Mouse (Mus musculus) heart, embryonic 16.5 days (tissue): ENCODE data around the gene Cby3. TPM values are rescaled to one million over a fixed set of nuclear protein-coding genes. Genes with fewer than 3 reads are reported as not detected.

ENCODE experiments used
- ATAC-seq: fragments of 200-750 bp; cut with Nextera tagmentation; replicated peaks from 2 replicates; pipeline ENCODE4 v1.8.0; 2017; ENCODE audit warnings: moderate number of reproducible peaks; ENCODE audit not compliant: insufficient read depth, low FRiP score; ENCODE audit errors: extremely low read depth
- H3K27ac ChIP-seq: fragments of 300-500 bp; sonication (generic); 2 replicates; pipeline ENCODE4 v1.5.1; 2014; ENCODE audit warnings: mild to moderate bottlenecking, low read length, control low read depth, moderate library complexity
- H3K27me3 ChIP-seq: fragments of 300-500 bp; sonication (generic); 2 replicates; pipeline ENCODE4 v1.6.1; 2014; ENCODE audit warnings: low read length, mixed read lengths; ENCODE audit not compliant: control insufficient read depth, insufficient read depth
- H3K36me3 ChIP-seq: fragments of 300-500 bp; sonication (generic); 2 replicates; pipeline ENCODE4 v1.6.1; 2014; ENCODE audit not compliant: control insufficient read depth, insufficient read depth
- H3K4me1 ChIP-seq: fragments of 300-500 bp; sonication (generic); 2 replicates; pipeline ENCODE4 v1.6.1; 2014; ENCODE audit warnings: low read length, mixed read lengths; ENCODE audit not compliant: control insufficient read depth, insufficient read depth
- H3K4me2 ChIP-seq: fragments of 300-500 bp; sonication (generic); 2 replicates; pipeline ENCODE4 v1.6.1; 2014; ENCODE audit warnings: low read depth, mild to moderate bottlenecking, control low read depth, low read length
- H3K4me3 ChIP-seq: fragments of 300-500 bp; sonication (generic); 2 replicates; pipeline ENCODE4 v1.5.1; 2014; ENCODE audit warnings: mild to moderate bottlenecking, control low read depth, low read length
- H3K9ac ChIP-seq: fragments of 300-500 bp; sonication (generic); 2 replicates; pipeline ENCODE4 v1.6.1; 2014; ENCODE audit warnings: low read length, control low read depth
- H3K9me3 ChIP-seq: fragments of 300-500 bp; sonication (generic); replicated peaks from 2 replicates; pipeline ENCODE4 v1.6.1; 2016; ENCODE audit warnings: low read length; ENCODE audit not compliant: control insufficient read depth
- WGBS: fragments of 180-500 bp; shearing (Covaris S2); extraction: QIAGEN DNeasy Blood & Tissue Kit; methylation state at CpG from one replicate; pipeline ENCODE4 v1.1.7; 2014; 5-methylcytosine and 5-hydroxymethylcytosine counted together
- polyA plus RNA-seq: library from polyadenylated mRNA; unstranded; fragments of >200 nt; fragmentation: Nextera tagmentation; extraction: Ambion mirVana; gene quantifications from 2 replicates; pipeline ENCODE4 v1.2.1, GENCODE M21; 2015

Cby3 gene
- polyA plus RNA-seq, 1 experiment from 2014 or later: not detected

DNA sequence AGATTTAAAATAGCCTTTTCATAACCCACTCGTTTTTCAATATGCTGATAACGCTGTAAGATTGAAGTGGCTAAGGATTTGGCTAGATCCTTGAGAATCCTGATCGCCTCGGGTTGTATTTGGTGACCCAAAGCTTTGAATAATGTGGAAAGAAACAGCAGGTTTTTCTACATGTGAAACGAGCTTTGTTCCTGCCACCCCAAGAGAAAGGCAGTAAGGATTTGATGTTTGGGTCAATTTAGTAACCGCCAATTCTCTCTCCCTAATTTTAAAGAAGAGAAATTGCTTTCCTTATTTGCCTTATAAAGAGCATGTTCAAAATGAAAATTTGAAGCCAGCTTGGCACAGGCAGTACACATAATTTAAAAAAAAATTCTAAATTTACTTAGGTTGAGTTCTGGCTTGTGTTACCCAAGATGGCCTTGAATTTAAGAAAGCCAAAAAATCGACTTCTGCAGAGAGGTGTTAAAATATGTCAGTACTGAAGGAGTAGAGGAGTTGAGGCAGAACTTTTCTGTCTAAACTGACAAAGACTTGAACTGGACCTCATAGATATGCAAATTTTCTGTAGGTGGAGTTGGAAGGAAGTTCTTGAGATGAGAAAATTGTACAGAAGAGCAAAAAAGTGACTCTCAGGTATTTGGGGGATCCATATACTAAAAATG lies 27.8 kb upstream of the Cby3 start:
- peak overlapping the region; percentile 98 for H3K4me3 ChIP-seq
- no peaks in the 10 kb centered on the region for H3K9me3 ChIP-seq
- no peaks in the 10 kb centered on the region for H3K27me3 ChIP-seq
- H3K4me2 ChIP-seq: peak overlapping the region; percentile 86
- H3K36me3 ChIP-seq: no peaks in the 10 kb centered on the region
- H3K9ac ChIP-seq: peak overlapping the region; percentile 91
- H3K27ac ChIP-seq: peak overlapping the region; percentile 94
- ATAC-seq: no peak
- H3K4me1 ChIP-seq: peaks cover 31% of the 10 kb centered on the region
- 5% methylated on average over 7 of the region's 7 CpGs for WGBS

DNA sequence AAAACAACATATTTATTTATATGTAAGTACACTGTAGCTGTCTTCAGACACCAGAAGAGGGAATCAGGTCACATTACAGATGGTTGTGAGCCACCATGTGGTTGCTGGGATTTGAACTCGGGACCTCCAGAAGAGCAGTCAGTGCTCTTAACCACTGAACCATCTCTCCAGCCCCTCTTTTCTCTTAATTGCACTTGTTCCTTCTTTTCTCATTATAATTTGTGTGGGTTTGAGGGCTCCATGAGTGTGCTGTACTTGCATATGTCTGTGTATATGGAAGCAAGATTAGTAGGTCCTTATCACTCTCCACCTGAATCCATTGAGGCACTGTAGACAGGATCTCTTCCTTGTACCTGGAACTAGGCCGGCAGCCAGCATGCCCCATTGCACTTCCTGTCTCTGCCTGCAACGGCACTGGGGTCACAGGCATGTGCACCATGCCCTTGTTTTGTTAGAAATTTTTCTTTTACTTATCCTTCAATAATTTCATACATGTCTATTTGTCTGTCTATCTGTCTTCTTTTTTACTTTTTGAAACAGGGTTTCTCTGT lies 26.1 kb upstream of the Cby3 start:
- 80% methylated on average over 3 of the region's 3 CpGs for WGBS
- Histone ChIP-seq H3K4me3 (no peak overlapping the region), H3K9me3 (no peaks in the 10 kb centered on the region)

DNA sequence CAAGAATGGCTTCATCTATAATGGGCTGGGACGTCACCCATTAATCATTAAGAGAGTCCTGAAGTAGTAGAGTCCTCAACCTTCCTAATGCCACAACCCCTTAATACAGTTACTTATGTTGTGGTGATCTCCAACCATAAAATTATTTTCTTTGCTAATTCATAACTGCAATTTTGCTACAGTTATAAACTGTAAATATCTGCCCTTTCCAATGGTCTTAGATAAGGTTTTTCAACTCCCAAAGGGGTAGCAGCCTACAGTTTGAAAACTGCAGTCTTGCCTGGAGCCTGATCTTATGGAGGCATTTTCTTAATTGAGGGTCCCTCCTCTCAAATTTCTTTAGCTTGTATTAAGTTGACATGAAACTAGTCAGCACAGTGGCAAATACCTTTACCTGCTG lies 24.9 kb upstream of the Cby3 start:
- H3K36me3 ChIP-seq: no peaks in the 10 kb centered on the region
- no peaks in the 10 kb centered on the region for H3K9me3 ChIP-seq
- ATAC-seq: no peak
- H3K4me1 ChIP-seq: peaks cover 7% of the 10 kb centered on the region
- no peaks in the 10 kb centered on the region for H3K27me3 ChIP-seq
- no peak overlapping the region for H3K9ac ChIP-seq
- H3K4me3 ChIP-seq: no peak overlapping the region
- WGBS: 94% methylated on average over 1 of the region's 1 CpGs
- H3K4me2 ChIP-seq: no peak overlapping the region
- H3K27ac ChIP-seq: no peak overlapping the region

More for the DNA sequence above, 26.1 kb upstream of the Cby3 start:
- Histone ChIP-seq H3K36me3 (no peaks in the 10 kb centered on the region), H3K9ac (no peak overlapping the region), H3K4me2 (no peak overlapping the region), H3K27ac (no peak overlapping the region), H3K4me1 (peaks cover 17% of the 10 kb centered on the region), H3K27me3 (no peaks in the 10 kb centered on the region)
- ATAC-seq: no peak

DNA sequence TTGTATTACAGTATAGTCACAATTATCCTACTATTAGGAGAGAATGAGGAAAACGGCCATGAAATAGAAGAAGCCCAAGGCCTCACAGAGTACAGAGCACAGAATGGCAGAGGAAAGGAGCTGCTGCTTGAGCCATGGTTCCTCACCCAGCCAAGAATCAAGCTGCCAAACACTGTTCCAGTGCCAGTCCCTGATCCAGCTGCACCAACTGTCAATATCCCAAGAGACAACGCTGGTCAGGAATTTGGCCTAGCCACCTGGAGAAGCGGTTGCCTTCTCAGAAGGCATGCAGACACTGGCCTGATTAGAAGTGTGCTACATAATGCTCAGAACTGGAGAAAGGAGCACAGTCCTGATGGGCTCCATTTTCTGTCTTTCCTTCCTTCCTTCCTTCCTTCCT lies 21.1 kb upstream of the Cby3 start:
- no peaks in the 10 kb centered on the region for H3K27me3 ChIP-seq
- H3K27ac ChIP-seq: no peak overlapping the region
- 72% methylated on average over 3 of the region's 3 CpGs for WGBS
- H3K36me3 ChIP-seq: no peaks in the 10 kb centered on the region
- H3K4me3 ChIP-seq: no peak overlapping the region
- ATAC-seq: no peak
- H3K4me2 ChIP-seq: no peak overlapping the region
- H3K9ac ChIP-seq: no peak overlapping the region
- no peaks in the 10 kb centered on the region for H3K4me1 ChIP-seq
- H3K9me3 ChIP-seq: no peaks in the 10 kb centered on the region

DNA sequence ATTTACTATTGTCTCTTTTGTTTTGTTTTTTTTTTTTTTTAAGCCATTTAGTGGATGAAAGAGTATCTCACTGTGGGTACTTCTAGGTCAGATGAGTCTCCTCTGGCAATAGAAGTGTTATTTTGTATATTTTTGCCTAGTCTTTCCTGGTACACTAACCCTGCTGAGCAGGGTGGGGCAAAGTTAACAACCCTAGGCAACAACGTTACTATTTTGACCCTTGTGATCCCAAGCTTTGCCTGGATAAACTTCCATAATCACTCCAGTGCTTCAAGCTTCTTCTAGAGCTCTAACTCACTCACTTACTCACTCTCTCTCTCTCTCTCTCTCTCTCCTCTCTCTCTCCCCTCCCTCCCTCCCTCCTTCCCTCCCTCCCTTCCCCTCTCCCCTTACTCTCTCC lies 18.1 kb upstream of the Cby3 start:
- H3K4me1 ChIP-seq: no peaks in the 10 kb centered on the region
- 31% methylated on average over 1 of the region's 1 CpGs for WGBS
- H3K4me2 ChIP-seq: no peak overlapping the region
- H3K9ac ChIP-seq: no peak overlapping the region
- no peak overlapping the region for H3K4me3 ChIP-seq
- no peaks in the 10 kb centered on the region for H3K27me3 ChIP-seq
- no peak for ATAC-seq
- no peaks in the 10 kb centered on the region for H3K36me3 ChIP-seq
- H3K9me3 ChIP-seq: no peaks in the 10 kb centered on the region
- H3K27ac ChIP-seq: no peak overlapping the region

DNA sequence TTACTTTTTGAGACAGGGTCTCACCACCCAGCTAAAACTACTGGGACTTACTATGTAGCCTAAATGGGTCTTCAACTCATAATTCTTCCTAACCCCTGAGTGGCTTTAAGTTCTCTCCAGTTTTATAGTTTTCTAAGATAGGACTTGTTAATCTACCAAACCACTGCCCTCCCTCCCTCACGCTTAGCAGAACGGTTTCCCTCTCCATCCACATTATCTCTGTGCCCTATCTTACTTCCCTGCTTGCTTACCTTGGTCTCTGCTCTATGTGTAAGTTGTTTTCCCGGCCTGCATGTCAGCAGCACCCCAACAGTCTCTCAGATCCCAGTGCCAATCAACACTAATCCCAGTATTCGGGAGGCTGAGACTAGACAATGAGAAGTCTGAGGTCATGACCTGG lies 17.4 kb upstream of the Cby3 start:
- H3K27me3 ChIP-seq: no peaks in the 10 kb centered on the region
- H3K4me1 ChIP-seq: no peaks in the 10 kb centered on the region
- no peak for ATAC-seq
- peaks cover 4% of the 10 kb centered on the region; the same call in 1 of the 2 replicates for H3K9me3 ChIP-seq
- WGBS: 62% methylated on average over 4 of the region's 4 CpGs
- no peak overlapping the region for H3K27ac ChIP-seq
- H3K4me3 ChIP-seq: no peak overlapping the region
- H3K36me3 ChIP-seq: no peaks in the 10 kb centered on the region
- H3K4me2 ChIP-seq: no peak overlapping the region
- no peak overlapping the region for H3K9ac ChIP-seq

DNA sequence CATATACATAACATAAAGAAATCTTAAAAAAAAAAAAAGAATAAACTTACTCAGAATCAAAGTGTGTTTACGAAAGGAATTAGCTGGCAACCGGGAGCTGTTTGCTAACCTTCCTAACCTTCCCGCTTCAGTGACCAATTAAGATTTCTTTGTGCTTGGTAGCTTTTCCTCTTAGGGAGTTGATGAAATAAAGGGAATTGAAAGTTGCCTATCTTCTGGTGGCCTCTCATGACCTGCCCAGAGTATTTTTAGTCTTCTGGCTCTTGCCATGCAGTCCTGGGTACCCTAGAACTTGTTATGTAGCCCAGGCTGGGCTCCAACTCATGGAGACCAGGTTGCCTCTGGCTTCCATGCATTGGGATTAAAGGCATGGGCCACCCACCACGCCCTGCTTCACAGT lies 8.8 kb upstream of the Cby3 start:
- Histone ChIP-seq H3K4me1 (no peaks in the 10 kb centered on the region), H3K27me3 (no peaks in the 10 kb centered on the region), H3K27ac (no peak overlapping the region), H3K9ac (no peak overlapping the region), H3K4me2 (no peak overlapping the region), H3K36me3 (no peaks in the 10 kb centered on the region), H3K9me3 (peaks cover 4% of the 10 kb centered on the region; the same call in 1 of the 2 replicates), H3K4me3 (no peak overlapping the region)
- no peak for ATAC-seq
- WGBS: 84% methylated on average over 4 of the region's 4 CpGs

DNA sequence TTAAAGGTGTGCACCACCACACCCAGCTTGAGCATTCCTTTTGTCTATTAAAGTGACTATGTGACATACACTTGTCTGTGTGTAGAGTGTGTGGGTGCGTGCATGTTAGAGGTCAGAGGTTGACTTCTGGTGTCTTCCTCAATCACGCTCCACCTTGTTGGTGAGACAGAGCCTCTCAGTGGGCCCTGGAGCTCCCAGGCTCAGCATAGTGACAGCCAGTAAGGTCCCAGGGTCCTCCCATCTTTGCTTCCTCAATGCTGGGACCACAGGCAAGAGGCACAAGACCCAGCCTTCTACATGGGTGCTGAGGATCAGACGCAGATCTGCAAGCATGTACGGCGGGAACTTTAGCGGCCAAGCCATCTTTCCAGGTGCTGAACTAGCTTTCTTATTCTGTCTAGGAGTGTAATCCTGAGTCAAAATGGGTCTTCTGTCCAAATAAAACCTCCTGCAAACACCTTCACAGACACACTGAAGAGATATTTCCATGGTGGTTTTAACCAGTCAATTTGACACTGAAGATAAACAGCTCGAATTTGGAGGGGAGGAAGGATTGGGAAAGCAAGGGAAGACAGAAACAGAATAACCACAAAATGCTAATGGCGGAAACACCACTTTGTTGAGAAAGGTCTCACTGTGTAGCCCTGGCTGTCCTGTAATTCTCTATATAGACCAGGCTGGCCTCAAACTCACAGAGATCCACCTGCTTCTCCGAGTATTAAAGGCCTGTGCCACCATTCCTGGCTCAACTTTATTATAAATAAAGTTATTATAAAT lies 7.8 kb upstream of the Cby3 start:
- ATAC-seq: no peak
- Histone ChIP-seq H3K36me3 (no peaks in the 10 kb centered on the region), H3K4me2 (no peak overlapping the region), H3K9me3 (peaks cover 3% of the 10 kb centered on the region; the same call in 1 of the 2 replicates), H3K4me3 (no peak overlapping the region), H3K27me3 (no peaks in the 10 kb centered on the region), H3K4me1 (no peaks in the 10 kb centered on the region), H3K9ac (no peak overlapping the region), H3K27ac (no peak overlapping the region)
- WGBS: 80% methylated on average over 9 of the region's 9 CpGs

DNA sequence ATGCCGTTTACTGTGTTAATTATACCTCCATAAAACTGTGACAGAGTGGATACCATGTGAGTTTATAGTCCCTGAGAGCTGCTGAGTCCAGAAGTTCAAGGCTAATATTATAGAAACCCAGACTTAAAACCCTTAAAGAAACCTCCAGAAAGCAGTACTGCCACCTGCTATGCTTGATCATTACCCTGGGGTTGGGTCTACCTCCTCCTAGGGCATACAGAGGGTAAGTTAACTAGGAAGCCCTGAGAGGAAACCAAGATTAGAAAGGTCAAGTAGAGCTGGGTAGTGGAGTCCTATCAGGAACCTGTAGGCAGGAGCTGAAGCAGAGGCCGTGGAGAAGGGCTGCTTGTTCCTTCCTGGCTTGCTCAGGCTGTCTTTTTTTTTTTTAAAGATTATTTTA lies 2.1 kb upstream of the Cby3 start:
- 74% methylated on average over 2 of the region's 2 CpGs for WGBS
- no peaks in the 10 kb centered on the region for H3K9me3 ChIP-seq
- no peaks in the 10 kb centered on the region for H3K4me1 ChIP-seq
- H3K27ac ChIP-seq: no peak overlapping the region
- H3K27me3 ChIP-seq: no peaks in the 10 kb centered on the region
- H3K4me3 ChIP-seq: no peak overlapping the region
- ATAC-seq: no peak
- H3K36me3 ChIP-seq: no peaks in the 10 kb centered on the region
- no peak overlapping the region for H3K4me2 ChIP-seq
- no peak overlapping the region for H3K9ac ChIP-seq
